Mouse (Mus musculus) gastrocnemius, postnatal 10 days (tissue): ENCODE measurements at regions not wholly inside any gene's neighbourhood (a gene's known extent, or its start where the extent isn't known, plus 50 kb on each side); places are given as distances from the start of the nearest gene placed in this dataset.

Experiments
- DNase-seq: peaks from one replicate; pipeline ENCODE4 v3.0.0; 2021; ENCODE audit warnings: mixed read lengths

- no peak for DNase-seq
Observed at GRCm38 (mm10) chr3:137100627-137101404, 240.1 kb upstream of the Emcn start.

- no peak for DNase-seq
Observed at GRCm38 (mm10) chr3:137105930-137106329, 234.9 kb upstream of the Emcn start.

GRCm38 (mm10) chr3:137108197-137108596 lies 232.7 kb upstream of the Emcn start:
- no peak for DNase-seq

- DNase-seq, result no peak
Observed at GRCm38 (mm10) chr3:137109786-137110185, 231.1 kb upstream of the Emcn start.

- no peak for DNase-seq
Observed at GRCm38 (mm10) chr3:137110485-137110884, 230.4 kb upstream of the Emcn start.

- DNase-seq, result no peak
Observed at GRCm38 (mm10) chr3:137129967-137130366, 210.9 kb upstream of the Emcn start.

GRCm38 (mm10) chr3:137142041-137142440 lies 198.8 kb upstream of the Emcn start:
- DNase-seq, result no peak

- DNase-seq, result no peak
Observed at GRCm38 (mm10) chr3:137146062-137146461, 194.8 kb upstream of the Emcn start.

GRCm38 (mm10) chr3:137147405-137147804 lies 193.5 kb upstream of the Emcn start:
- DNase-seq, result no peak

GRCm38 (mm10) chr3:137150414-137151010 lies 190.4 kb upstream of the Emcn start:
- DNase-seq, result peak; percentile 16

- no peak for DNase-seq
Observed at GRCm38 (mm10) chr3:137151431-137151830, 189.4 kb upstream of the Emcn start.

- DNase-seq, result no peak
Observed at GRCm38 (mm10) chr3:137153234-137153633, 187.6 kb upstream of the Emcn start.

GRCm38 (mm10) chr3:137154200-137155042 lies 186.4 kb upstream of the Emcn start:
- no peak for DNase-seq

GRCm38 (mm10) chr3:137155043-137155404 lies 185.8 kb upstream of the Emcn start:
- DNase-seq, result no peak

GRCm38 (mm10) chr3:137156250-137156975 lies 184.5 kb upstream of the Emcn start:
- no peak for DNase-seq

GRCm38 (mm10) chr3:137189035-137189434 lies 151.8 kb upstream of the Emcn start:
- DNase-seq, result no peak

- no peak for DNase-seq
Observed at GRCm38 (mm10) chr3:137190489-137190888, 150.4 kb upstream of the Emcn start.

- no peak for DNase-seq
Observed at GRCm38 (mm10) chr3:137191009-137191408, 149.9 kb upstream of the Emcn start.

GRCm38 (mm10) chr3:137193873-137194272 lies 147.0 kb upstream of the Emcn start:
- no peak for DNase-seq

GRCm38 (mm10) chr3:137211667-137212066 lies 129.2 kb upstream of the Emcn start:
- DNase-seq, result no peak

- no peak for DNase-seq
Observed at GRCm38 (mm10) chr3:137216036-137216435, 124.8 kb upstream of the Emcn start.

GRCm38 (mm10) chr3:137217245-137217644 lies 123.6 kb upstream of the Emcn start:
- DNase-seq, result no peak
